Mouse (Mus musculus) embryonic facial prominence, embryonic 12.5 days (tissue): ENCODE measurements around the gene Bsn. TPM values are rescaled to one million over a fixed set of nuclear protein-coding genes. Genes with fewer than 3 reads are reported as not detected.

Experiments used
- ATAC-seq: fragments of 200-750 bp; cut with Nextera tagmentation; 2 replicates; pipeline ENCODE4 v1.8.0; 2017; ENCODE audit not compliant: insufficient number of reproducible peaks, insufficient read depth, low FRiP score, low TSS enrichment
- H3K27ac ChIP-seq: fragments of 300-500 bp; sonication (generic); 2 replicates; pipeline ENCODE4 v1.5.1; 2016; ENCODE audit warnings: mild to moderate bottlenecking
- H3K27me3 ChIP-seq: fragments of 300-500 bp; sonication (generic); 2 replicates; pipeline ENCODE4 v1.6.1; 2016; ENCODE audit warnings: mild to moderate bottlenecking, moderate library complexity
- H3K36me3 ChIP-seq: fragments of 300-500 bp; sonication (generic); 2 replicates; pipeline ENCODE4 v1.6.1; 2016; ENCODE audit warnings: mild to moderate bottlenecking
- H3K4me1 ChIP-seq: fragments of 300-500 bp; sonication (generic); 2 replicates; pipeline ENCODE4 v1.6.1; 2016
- H3K4me2 ChIP-seq: fragments of 300-500 bp; sonication (generic); replicated peaks from 2 replicates; pipeline ENCODE4 v1.6.1; 2016; ENCODE audit warnings: mild to moderate bottlenecking, moderate library complexity
- H3K4me3 ChIP-seq: fragments of 300-500 bp; sonication (generic); 2 replicates; pipeline ENCODE4 v1.5.1; 2016; ENCODE audit warnings: mild to moderate bottlenecking
- H3K9ac ChIP-seq: fragments of 300-500 bp; sonication (generic); 2 replicates; pipeline ENCODE4 v1.6.1; 2016; ENCODE audit warnings: mild to moderate bottlenecking, moderate library complexity
- H3K9me3 ChIP-seq: fragments of 300-500 bp; sonication (generic); 2 replicates; pipeline ENCODE4 v1.6.1; 2016; ENCODE audit warnings: mild to moderate bottlenecking, moderate library complexity
- WGBS: fragments of 180-500 bp; shearing (Covaris S2); methylation state at CpG from one replicate; pipeline ENCODE4 v1.1.7; 2016; 5-methylcytosine and 5-hydroxymethylcytosine counted together
- polyA plus RNA-seq: library from polyadenylated mRNA; unstranded; fragments of >200 nt; fragmentation: Nextera tagmentation; extraction: Ambion mirVana; gene quantifications from 2 replicates; pipeline ENCODE4 v1.2.1, GENCODE M21; 2016

Bsn gene
- polyA plus RNA-seq, 1 experiment from 2014 or later = 1.1 TPM

- Histone ChIP-seq H3K4me1 (no peaks in the 10 kb centered on the region), H3K36me3 (no peaks in the 10 kb centered on the region), H3K4me2 (no peak overlapping the region), H3K27me3 (no peaks in the 10 kb centered on the region), H3K4me3 (no peak overlapping the region), H3K9ac (no peak overlapping the region), H3K27ac (no peak overlapping the region), H3K9me3 (no peaks in the 10 kb centered on the region)
- ATAC-seq = no peak
- WGBS = 85% methylated on average over 5 of the region's 5 CpGs
Measured at GRCm38 (mm10) chr9:108172777-108173350, 17.3 kb downstream of the Bsn start.

- no peak for ATAC-seq
- no peak overlapping the region for H3K9ac ChIP-seq
- no peaks in the 10 kb centered on the region for H3K9me3 ChIP-seq
- H3K4me1 ChIP-seq = no peaks in the 10 kb centered on the region
- no peak overlapping the region for H3K4me3 ChIP-seq
- H3K27me3 ChIP-seq = no peaks in the 10 kb centered on the region
- no peaks in the 10 kb centered on the region for H3K36me3 ChIP-seq
- WGBS = 80% methylated on average over 10 of the region's 10 CpGs
- H3K27ac ChIP-seq = no peak overlapping the region
- H3K4me2 ChIP-seq = no peak overlapping the region
Measured at GRCm38 (mm10) chr9:108169751-108170150, 20.4 kb downstream of the Bsn start.

GRCm38 (mm10) chr9:108165143-108165542 lies 25.0 kb downstream of the Bsn start:
- WGBS = 30% methylated on average over 8 of the region's 8 CpGs
- no peaks in the 10 kb centered on the region for H3K4me1 ChIP-seq
- H3K27me3 ChIP-seq = 0 out of 2 replicates have a peak, but pooled peaks cover 1% of the 10 kb centered on the region
- no peak for ATAC-seq
- H3K9ac ChIP-seq = no peak overlapping the region
- no peak overlapping the region for H3K4me3 ChIP-seq
- H3K27ac ChIP-seq = no peak overlapping the region
- H3K36me3 ChIP-seq = no peaks in the 10 kb centered on the region
- no peaks in the 10 kb centered on the region for H3K9me3 ChIP-seq
- H3K4me2 ChIP-seq = no peak overlapping the region

- no peaks in the 10 kb centered on the region for H3K36me3 ChIP-seq
- 85% methylated on average over 16 of the region's 16 CpGs for WGBS
- H3K9me3 ChIP-seq = no peaks in the 10 kb centered on the region
- no peak overlapping the region for H3K27ac ChIP-seq
- ATAC-seq = no peak
- no peak overlapping the region for H3K4me2 ChIP-seq
- no peaks in the 10 kb centered on the region for H3K4me1 ChIP-seq
- H3K4me3 ChIP-seq = no peak overlapping the region
- no peak overlapping the region for H3K9ac ChIP-seq
- H3K27me3 ChIP-seq = 0 out of 2 replicates have a peak, but pooled peaks cover 6% of the 10 kb centered on the region
Measured at GRCm38 (mm10) chr9:108163646-108164284, 26.4 kb downstream of the Bsn start.

- WGBS = 72% methylated on average over 7 of the region's 7 CpGs
- H3K9me3 ChIP-seq = no peaks in the 10 kb centered on the region
Measured at GRCm38 (mm10) chr9:108157891-108158290, 32.3 kb downstream of the Bsn start.

GRCm38 (mm10) chr9:108157451-108157850 lies 32.7 kb downstream of the Bsn start:
- Histone ChIP-seq H3K36me3 (no peaks in the 10 kb centered on the region), H3K4me1 (no peaks in the 10 kb centered on the region), H3K4me3 (no peak overlapping the region), H3K4me2 (no peak overlapping the region), H3K27ac (no peak overlapping the region), H3K9ac (no peak overlapping the region), H3K9me3 (no peaks in the 10 kb centered on the region), H3K27me3 (0 out of 2 replicates have a peak, but pooled peaks cover 6% of the 10 kb centered on the region)
- ATAC-seq = no peak
- WGBS = 84% methylated on average over 6 of the region's 6 CpGs

More at GRCm38 (mm10) chr9:108157891-108158290, 32.3 kb downstream of the Bsn start:
- ATAC-seq = no peak
- Histone ChIP-seq H3K27me3 (0 out of 2 replicates have a peak, but pooled peaks cover 6% of the 10 kb centered on the region), H3K4me3 (no peak overlapping the region), H3K36me3 (no peaks in the 10 kb centered on the region), H3K9ac (no peak overlapping the region), H3K4me2 (no peak overlapping the region), H3K4me1 (no peaks in the 10 kb centered on the region), H3K27ac (no peak overlapping the region)

GRCm38 (mm10) chr9:108156786-108157185 lies 33.4 kb downstream of the Bsn start:
- Histone ChIP-seq H3K27ac (no peak overlapping the region), H3K4me2 (no peak overlapping the region), H3K4me1 (no peaks in the 10 kb centered on the region), H3K9me3 (no peaks in the 10 kb centered on the region), H3K27me3 (0 out of 2 replicates have a peak, but pooled peaks cover 6% of the 10 kb centered on the region), H3K9ac (no peak overlapping the region), H3K4me3 (no peak overlapping the region), H3K36me3 (no peaks in the 10 kb centered on the region)
- no peak for ATAC-seq
- 91% methylated on average over 5 of the region's 5 CpGs for WGBS

- Histone ChIP-seq H3K36me3 (no peaks in the 10 kb centered on the region), H3K9me3 (no peaks in the 10 kb centered on the region; the same call in 1 of the 2 replicates), H3K4me1 (no peaks in the 10 kb centered on the region), H3K27ac (no peak overlapping the region), H3K27me3 (0 out of 2 replicates have a peak, but pooled peaks cover 1% of the 10 kb centered on the region), H3K4me2 (no peak overlapping the region), H3K4me3 (no peak overlapping the region), H3K9ac (no peak overlapping the region)
- WGBS = 89% methylated on average over 12 of the region's 12 CpGs
- ATAC-seq = no peak
Measured at GRCm38 (mm10) chr9:108154814-108155213, 35.4 kb downstream of the Bsn start.

GRCm38 (mm10) chr9:108153516-108154448 lies 36.4 kb downstream of the Bsn start:
- Histone ChIP-seq H3K4me1 (no peaks in the 10 kb centered on the region), H3K9ac (no peak overlapping the region), H3K4me3 (no peak overlapping the region), H3K27me3 (no peaks in the 10 kb centered on the region), H3K4me2 (no peak overlapping the region), H3K36me3 (no peaks in the 10 kb centered on the region), H3K9me3 (no peaks in the 10 kb centered on the region; the same call in 1 of the 2 replicates), H3K27ac (no peak overlapping the region)
- ATAC-seq = no peak
- 82% methylated on average over 12 of the region's 12 CpGs for WGBS

GRCm38 (mm10) chr9:108150486-108150885 lies 39.7 kb downstream of the Bsn start:
- Histone ChIP-seq H3K9ac (no peak overlapping the region), H3K4me3 (no peak overlapping the region), H3K4me2 (no peak overlapping the region), H3K27me3 (no peaks in the 10 kb centered on the region), H3K9me3 (no peaks in the 10 kb centered on the region; the same call in 1 of the 2 replicates), H3K36me3 (no peaks in the 10 kb centered on the region), H3K27ac (no peak overlapping the region), H3K4me1 (no peaks in the 10 kb centered on the region)
- WGBS = 57% methylated on average over 1 of the region's 1 CpGs
- ATAC-seq = no peak

- Histone ChIP-seq H3K4me2 (no peak overlapping the region), H3K9me3 (no peaks in the 10 kb centered on the region; the same call in 1 of the 2 replicates), H3K9ac (no peak overlapping the region), H3K4me3 (no peak overlapping the region), H3K27ac (no peak overlapping the region), H3K27me3 (no peaks in the 10 kb centered on the region), H3K4me1 (no peaks in the 10 kb centered on the region), H3K36me3 (no peaks in the 10 kb centered on the region)
- WGBS = 29% methylated on average over 4 of the region's 4 CpGs
- ATAC-seq = no peak
Measured at GRCm38 (mm10) chr9:108149817-108150216, 40.4 kb downstream of the Bsn start.
